Mouse (Mus musculus) CH12.LX (cell line): ENCODE data around the gene Stk24. TPM values are rescaled to one million over a fixed set of nuclear protein-coding genes. Genes with fewer than 3 reads are reported as not detected.

ENCODE experiments used
- DNase-seq: peaks from one replicate; pipeline ENCODE4 v3.0.0-alpha.2; 2013; ENCODE audit errors: extremely low read depth
- H3K27ac ChIP-seq: 2 replicates; pipeline ENCODE4 v1.5.1; 2012; ENCODE audit warnings: low read depth, mild to moderate bottlenecking, control low read depth, moderate library complexity; ENCODE audit not compliant: insufficient read depth
- H3K27me3 ChIP-seq: replicated peaks from 2 replicates; pipeline ENCODE3; 2012; ENCODE audit warnings: inconsistent platforms
- H3K36me3 ChIP-seq, 2 experiments: replicated peaks in 1 of 2; 2 replicates each; pipeline versions ENCODE3 to v1.6.1; 2012; ENCODE audit warnings: inconsistent platforms in 1 of 2, low read length in 1 of 2, mild to moderate bottlenecking in 1 of 2, mixed read lengths in 1 of 2, moderate library complexity in 1 of 2; ENCODE audit not compliant: control insufficient read depth in 1 of 2, insufficient read depth in 1 of 2
- H3K4me1 ChIP-seq, 2 experiments: 2 replicates each; pipeline ENCODE4 v1.6.1; 2012; ENCODE audit warnings: inconsistent platforms in 1 of 2, moderate library complexity in 1 of 2; ENCODE audit not compliant: insufficient read depth in 2 of 2, control insufficient read depth in 1 of 2
- H3K4me2 ChIP-seq: 2 replicates; pipeline ENCODE4 v1.6.1; 2012; ENCODE audit warnings: low read depth, mild to moderate bottlenecking, control low read depth; ENCODE audit not compliant: poor library complexity, insufficient read depth, severe bottlenecking
- H3K4me3 ChIP-seq, 3 experiments: fragments of 150-350 bp in 1 of 3; sonication (generic) in 1 of 3; replicated peaks in 1 of 3; 2 replicates each; pipeline versions ENCODE3 to v1.5.1; 2011 to 2012; ENCODE audit warnings: low read depth in 2 of 3, low read length in 2 of 3, mild to moderate bottlenecking in 2 of 3, moderate library complexity in 2 of 3, control low read depth in 1 of 3, improper control_type of control experiment in 1 of 3, inconsistent platforms in 1 of 3, mixed read lengths in 1 of 3; ENCODE audit not compliant: poor library complexity in 1 of 3
- H3K79me2 ChIP-seq: replicated peaks from 2 replicates; pipeline ENCODE4 v1.6.1; 2012; ENCODE audit warnings: mild to moderate bottlenecking, moderate library complexity; ENCODE audit not compliant: control insufficient read depth, poor library complexity, insufficient read depth, severe bottlenecking; ENCODE audit errors: extremely low read depth
- H3K9ac ChIP-seq: 2 replicates; pipeline ENCODE4 v1.6.1; 2012; ENCODE audit warnings: low read depth, mild to moderate bottlenecking, control low read depth, moderate library complexity; ENCODE audit not compliant: insufficient read depth
- H3K9me3 ChIP-seq: replicated peaks from 2 replicates; pipeline ENCODE3; 2012; ENCODE audit warnings: low read length, inconsistent platforms, mixed read lengths
- CHD1 ChIP-seq: IDR thresholded peaks from 2 replicates; pipeline ENCODE4 v1.6.1; 2012; ENCODE audit warnings: low read depth, low read length, improper control_type of control experiment, inconsistent platforms
- E2F4 ChIP-seq: IDR thresholded peaks from 2 replicates; pipeline ENCODE4 v1.6.1; 2011; ENCODE audit warnings: low read depth, low read length, improper control_type of control experiment; ENCODE audit not compliant: insufficient replicate concordance
- ELF1 ChIP-seq: IDR thresholded peaks from 2 replicates; pipeline ENCODE4 v1.6.1; 2014; ENCODE audit warnings: low read depth, mild to moderate bottlenecking, inconsistent platforms, low read length, improper control_type of control experiment
- EP300 ChIP-seq: IDR thresholded peaks from 2 replicates; pipeline ENCODE4 v1.6.1; 2011; ENCODE audit warnings: low read length, improper control_type of control experiment
- GABPA ChIP-seq: IDR thresholded peaks from 2 replicates; pipeline ENCODE4 v1.6.1; 2012; ENCODE audit warnings: low read depth, low read length, improper control_type of control experiment, inconsistent platforms; ENCODE audit not compliant: insufficient replicate concordance
- HCFC1 ChIP-seq: IDR thresholded peaks from 2 replicates; pipeline ENCODE4 v1.6.1; 2012; ENCODE audit warnings: low read depth, mild to moderate bottlenecking, inconsistent platforms, low read length, improper control_type of control experiment
- JUN ChIP-seq: IDR thresholded peaks from 2 replicates; pipeline ENCODE4 v1.6.1; 2011; ENCODE audit warnings: low read depth, mild to moderate bottlenecking, low read length, improper control_type of control experiment, moderate library complexity; ENCODE audit not compliant: insufficient read depth
- JUND ChIP-seq: conservative IDR thresholded peaks from 2 replicates; pipeline ENCODE4 v1.6.1; 2011; ENCODE audit warnings: low read depth, low read length, improper control_type of control experiment
- MXI1 ChIP-seq: IDR thresholded peaks from 2 replicates; pipeline ENCODE4 v1.6.1; 2011; ENCODE audit warnings: mild to moderate bottlenecking, low read depth, low read length, improper control_type of control experiment
- MYC ChIP-seq: IDR thresholded peaks from 2 replicates; pipeline ENCODE4 v1.6.1; 2011; ENCODE audit warnings: low read depth, mild to moderate bottlenecking, improper control_type of control experiment, low read length
- NELFE ChIP-seq: IDR thresholded peaks from 2 replicates; pipeline ENCODE4 v1.6.1; 2011; ENCODE audit warnings: low read depth, low read length, improper control_type of control experiment
- NRF1 ChIP-seq: IDR thresholded peaks from 2 replicates; pipeline ENCODE4 v1.6.1; 2014; ENCODE audit warnings: low read depth, mild to moderate bottlenecking, inconsistent platforms, low read length, improper control_type of control experiment, moderate library complexity
- PAX5 ChIP-seq: IDR thresholded peaks from 2 replicates; pipeline ENCODE4 v1.6.1; 2012; ENCODE audit warnings: low read length, inconsistent platforms, mixed read lengths
- POLR2A ChIP-seq: IDR thresholded peaks from 2 replicates; pipeline ENCODE4 v1.6.1; 2011; ENCODE audit warnings: low read depth, mild to moderate bottlenecking, improper control_type of control experiment, low read length
- POLR2AphosphoS2 ChIP-seq: IDR thresholded peaks from 2 replicates; pipeline ENCODE4 v1.6.1; 2011; ENCODE audit warnings: low read depth, low read length, improper control_type of control experiment
- SIN3A ChIP-seq: IDR thresholded peaks from 2 replicates; pipeline ENCODE4 v1.6.1; 2012; ENCODE audit warnings: low read length, improper control_type of control experiment, inconsistent platforms
- SMC3 ChIP-seq: IDR thresholded peaks from 2 replicates; pipeline ENCODE4 v1.6.1; 2011; ENCODE audit warnings: low read depth, low read length, improper control_type of control experiment
- TCF12 ChIP-seq: IDR thresholded peaks from 2 replicates; pipeline ENCODE4 v1.6.1; 2014; ENCODE audit warnings: low read depth, mild to moderate bottlenecking, inconsistent platforms, low read length, improper control_type of control experiment
- UBTF ChIP-seq: IDR thresholded peaks from 2 replicates; pipeline ENCODE4 v1.6.1; 2012; ENCODE audit warnings: low read depth, mild to moderate bottlenecking, inconsistent platforms, low read length, improper control_type of control experiment, moderate library complexity
- USF2 ChIP-seq: conservative IDR thresholded peaks from 2 replicates; pipeline ENCODE4 v1.6.1; 2011; ENCODE audit warnings: low read depth, low read length, improper control_type of control experiment
- ZKSCAN1 ChIP-seq: IDR thresholded peaks from 2 replicates; pipeline ENCODE4 v1.6.1; 2012; ENCODE audit warnings: low read depth, inconsistent platforms, low read length, improper control_type of control experiment, borderline replicate concordance
- dilution Hi-C: fragments of 300-500 bp; cut with MboI; formaldehyde crosslinking; loops from 2 replicates; pipeline ENCODE4 v1.14.3; 2020; ENCODE audit warnings: low sequenced_read_pairs; ENCODE audit not compliant: extremely low pct_unique_long_range_greater_than_20kb, extremely low pct_ligation_motif_present
- in situ Hi-C: fragments of 300-500 bp; cut with MboI; formaldehyde crosslinking; loops from 3 replicates; pipeline ENCODE4 v1.14.3; 2019; ENCODE audit warnings: low sequenced_read_pairs, low pct_ligation_motif_present, low pct_unique_long_range_greater_than_20kb, mixed read lengths
- polyA plus RNA-seq: library from polyadenylated mRNA; unstranded; fragments of >175 nt; gene quantifications from 2 replicates; pipeline ENCODE4 v1.2.1, GENCODE M21; 2012; ENCODE audit warnings: low read depth; ENCODE audit not compliant: insufficient read length
- total RNA-seq, 2 experiments: library from RNA; depleted of rRNA; stranded (reverse); fragments of 300-350 nt in 1 of 2; fragments of >200 nt in 1 of 2; gene quantifications; 2 replicates each; pipeline ENCODE4 v1.2.3; 2012 to 2014

Gene Stk24
- total and polyA plus RNA-seq, 3 experiments = 35.5 to 96.7 (median 52.7) TPM

GRCm38 (mm10) chr14:121378243-121379115 lies 1.3 kb downstream of the Stk24 start:
- peak overlapping the region; percentile 87 to 99 (median 90) for H3K4me3 ChIP-seq
- H3K9me3 ChIP-seq = no peaks in the 10 kb centered on the region
- dilution Hi-C loops = no loop called here
- H3K79me2 ChIP-seq = peaks cover 54% of the 10 kb centered on the region
- peak overlapping the region; percentile 42 for H3K27ac ChIP-seq
- TF ChIP-seq SMC3 (no peak), ELF1 (peak; percentile 65), UBTF (peak; percentile 59; the same call in 1 of the 2 replicates), HCFC1 (no peak), SIN3A (peak; percentile 49; the same call in 1 of the 2 replicates), NELFE (0 out of 2 replicates have a peak, but pooled peaks have one; percentile 4), TCF12 (peak; percentile 25; the same call in 1 of the 2 replicates), MXI1 (peak; percentile 59)
- H3K4me2 ChIP-seq = peak overlapping the region; percentile 91
- peaks cover 0 to 28% of the 10 kb centered on the region in 2 experiments for H3K36me3 ChIP-seq
- H3K9ac ChIP-seq = peak overlapping the region; percentile 95
- H3K27me3 ChIP-seq = no peaks in the 10 kb centered on the region
- peak; percentile 54 for DNase-seq
- peaks cover 14 to 47% of the 10 kb centered on the region in 2 experiments for H3K4me1 ChIP-seq
- in situ Hi-C loops = no loop called here

GRCm38 (mm10) chr14:121376566-121376965 lies 3.2 kb downstream of the Stk24 start:
- in situ Hi-C loops = no loop called here
- 0 out of 2 replicates have a peak overlapping the region, but pooled peaks have one; percentile 39 for H3K9ac ChIP-seq

More at GRCm38 (mm10) chr14:121376566-121376965, 3.2 kb downstream of the Stk24 start:
- Histone ChIP-seq H3K36me3 (peaks cover 6 to 46% of the 10 kb centered on the region in 2 experiments), H3K4me3 (peak overlapping the region in 1 of 3 experiments; percentile 4), H3K4me1 (peaks cover 27 to 66% of the 10 kb centered on the region in 2 experiments), H3K27ac (no peak overlapping the region), H3K79me2 (peaks cover 73% of the 10 kb centered on the region), H3K9me3 (no peaks in the 10 kb centered on the region), H3K27me3 (no peaks in the 10 kb centered on the region), H3K4me2 (peak overlapping the region; percentile 44; the same call in 1 of the 2 replicates)
- DNase-seq = no peak
- dilution Hi-C loops = no loop called here
- no peak for TF ChIP-seq MXI1
- no peak for TF ChIP-seq NRF1
- no peak for TF ChIP-seq JUN
- TF ChIP-seq MYC = no peak
- TF ChIP-seq POLR2A = no peak
- no peak for TF ChIP-seq NELFE
- TF ChIP-seq CHD1 = no peak
- no peak for TF ChIP-seq EP300
- TF ChIP-seq E2F4 = no peak
- TF ChIP-seq POLR2AphosphoS2 = no peak
- no peak for TF ChIP-seq JUND
- TF ChIP-seq GABPA = no peak
- TF ChIP-seq SMC3 = no peak
- no peak for TF ChIP-seq USF2
- no peak for TF ChIP-seq ZKSCAN1
- no peak for TF ChIP-seq HCFC1
- no peak for TF ChIP-seq PAX5
